Mouse (Mus musculus): ENCODE data around the gene Mkrn3.

- no peak for TF ChIP-seq CTCF (IDR thresholded peaks at IDR 0.05)
- TF ChIP-seq POLR2A (IDR thresholded peaks at IDR 0.05; ENCODE audit: insufficient read depth, low read depth, low read length): no peak
- TF ChIP-seq EP300 (IDR thresholded peaks at IDR 0.05; ENCODE audit: insufficient read depth, low read depth, low read length): no peak
Observed at GRCm38 (mm10) chr7:62445431-62446165, 25.7 kb upstream of the Mkrn3 start.
